Mouse (Mus musculus) neutrophil, adult 83 days (primary cell): Measurements from ENCODE around the gene Zbtb3. TPM values are rescaled to one million over a fixed set of nuclear protein-coding genes. Genes with fewer than 3 reads are reported as not detected.

ENCODE experiments used
- total RNA-seq, 2 experiments: library from RNA; stranded (reverse); gene quantifications; one replicate each; pipeline ENCODE4 v1.2.4; 2023

The Zbtb3 gene
- total RNA-seq: 1 to 10 TPM; 1.1 to 1.4 TPM

GRCm38 (mm10) chr19:8802130-8802821 lies at the start of gene Zbtb3:
TSS of gene Zbtb3 (plus strand) at chr19:8802555.

GRCm38 (mm10) chr19:8756635-8757387 lies 45.5 kb upstream of the Zbtb3 start, which contains the start of gene Nxf1:
TSS of gene Nxf1 (plus strand) at chr19:8757073.

GRCm38 (mm10) chr19:8770567-8771270 lies 31.6 kb upstream of the Zbtb3 start, which contains the start of gene Tmem223:
TSS of gene Tmem223 (plus strand) at chr19:8770996.

GRCm38 (mm10) chr19:8774086-8774835 lies 28.1 kb upstream of the Zbtb3 start, which contains the start of gene Tmem179b:
TSS of gene Tmem179b (minus strand) at chr19:8774467.

GRCm38 (mm10) chr19:8786008-8786781 lies 16.2 kb upstream of the Zbtb3 start, which contains the start of gene Taf6l:
TSS of gene Taf6l (minus strand) at chr19:8786417.

GRCm38 (mm10) chr19:8798264-8798946 lies 4.0 kb upstream of the Zbtb3 start, which contains the start of gene Polr2g:
TSS of gene Polr2g (minus strand) at chr19:8798577.

GRCm38 (mm10) chr19:8818801-8819595 lies 16.6 kb downstream of the Zbtb3 start, which contains the start of gene Ttc9c:
TSS of gene Ttc9c (minus strand) at chr19:8819333.

GRCm38 (mm10) chr19:8819596-8820423 lies 17.5 kb downstream of the Zbtb3 start, which contains the start of gene Hnrnpul2:
TSS of gene Hnrnpul2 (plus strand) at chr19:8820010.

GRCm38 (mm10) chr19:8829660-8830059 lies 27.3 kb downstream of the Zbtb3 start, which contains the start of gene AC129217.1:
TSS of gene AC129217.1 (plus strand) at chr19:8829773.

GRCm38 (mm10) chr19:8837251-8837791 lies 35.0 kb downstream of the Zbtb3 start, which contains the start of gene Bscl2:
TSS of gene Bscl2 (plus strand) at chr19:8837467.

GRCm38 (mm10) chr19:8839103-8839907 lies 37.0 kb downstream of the Zbtb3 start, which contains the start of gene Gng3:
TSS of gene Gng3 (minus strand) at chr19:8839194.

GRCm38 (mm10) chr19:8850402-8850901 lies 48.1 kb downstream of the Zbtb3 start, which contains the start of gene Lrrn4cl:
TSS of gene Lrrn4cl (plus strand) at chr19:8850768.

Other genes starting within 250 kb of the Zbtb3 start
- not detected for gene Slc22a8, start 211.3 kb upstream of the Zbtb3 start, total RNA-seq
- not detected for gene Slc22a6, start 184.5 kb upstream of the Zbtb3 start, total RNA-seq
- under 1 TPM; 0.07 to 0.39 TPM for gene Chrm1, start 138.8 kb upstream of the Zbtb3 start, total RNA-seq
- 100 to 1,000 TPM; 110 to 140 TPM for gene Slc3a2, start 79.2 kb upstream of the Zbtb3 start, total RNA-seq
- 10 to 100 TPM; 18.5 to 22.5 TPM for gene Wdr74, start 66.7 kb upstream of the Zbtb3 start, total RNA-seq
- 1 to 10 TPM in 1 of 2 experiments, not detected in 1; 1.6 TPM for gene 1700092M07Rik, start 61.8 kb upstream of the Zbtb3 start, total RNA-seq
- 10 to 100 TPM; 95.0 to 99.4 TPM for gene Stx5a, start 61.1 kb upstream of the Zbtb3 start, total RNA-seq
- 100 to 1,000 TPM; 148 to 149 TPM for gene Nxf1, start 45.5 kb upstream of the Zbtb3 start, total RNA-seq
- gene Tmem223, start 31.6 kb upstream of the Zbtb3 start, total RNA-seq: 10 to 100 TPM; 24.2 to 30.1 TPM
- gene Tmem179b, start 28.1 kb upstream of the Zbtb3 start, total RNA-seq: 10 to 100 TPM; 81.5 to 81.7 TPM
- gene Taf6l, start 16.1 kb upstream of the Zbtb3 start, total RNA-seq: 10 to 100 TPM; 12.6 to 14.4 TPM
- gene Polr2g, start 4.0 kb upstream of the Zbtb3 start, total RNA-seq: 10 to 100 TPM; 42.9 to 43.0 TPM
- 10 to 100 TPM; 25.6 to 25.7 TPM for gene Ttc9c, start 16.8 kb downstream of the Zbtb3 start, total RNA-seq
- 10 to 100 TPM; 91.2 to 95.0 TPM for gene Hnrnpul2, start 17.5 kb downstream of the Zbtb3 start, total RNA-seq
- 10 to 100 TPM in 1 of 2 experiments, 1 to 10 TPM in 1; 3.1 to 11.6 TPM for gene AC129217.1, start 27.2 kb downstream of the Zbtb3 start, total RNA-seq
- gene Bscl2, start 34.9 kb downstream of the Zbtb3 start, total RNA-seq: 10 to 100 TPM; 57.2 to 57.4 TPM
- gene Gng3, start 36.6 kb downstream of the Zbtb3 start, total RNA-seq: under 1 TPM in 1 of 2 experiments, not detected in 1; 0.33 TPM
- under 1 TPM in 1 of 2 experiments, not detected in 1; 0.13 TPM for gene Lrrn4cl, start 48.2 kb downstream of the Zbtb3 start, total RNA-seq
- gene Ubxn1, start 68.9 kb downstream of the Zbtb3 start, total RNA-seq: 10 to 100 TPM; 92.2 to 94.2 TPM
- 10 to 100 TPM; 17.8 to 24.6 TPM for gene Uqcc3, start 78.4 kb downstream of the Zbtb3 start, total RNA-seq
- 10 to 100 TPM in 1 of 2 experiments, 1 to 10 TPM in 1; 5.4 to 17.3 TPM for gene Lbhd1, start 81.2 kb downstream of the Zbtb3 start, total RNA-seq
- not detected for gene Gm49403, start 81.4 kb downstream of the Zbtb3 start, total RNA-seq
- 10 to 100 TPM; 19.4 to 31.7 TPM for gene 1810009A15Rik, start 86.3 kb downstream of the Zbtb3 start, total RNA-seq
- 10 to 100 TPM in 1 of 2 experiments, not detected in 1; 10.3 TPM for gene Gm49416, start 86.4 kb downstream of the Zbtb3 start, total RNA-seq
- gene Ints5, start 90.5 kb downstream of the Zbtb3 start, total RNA-seq: 10 to 100 TPM; 15.0 to 15.1 TPM
- 10 to 100 TPM; 88.6 to 94.6 TPM for gene Ganab, start 95.5 kb downstream of the Zbtb3 start, total RNA-seq
- 10 to 100 TPM; 39.8 to 40.9 TPM for gene B3gat3, start 117.8 kb downstream of the Zbtb3 start, total RNA-seq
- gene Rom1, start 126.8 kb downstream of the Zbtb3 start, total RNA-seq: 1 to 10 TPM; 2.4 to 3.1 TPM
- 10 to 100 TPM; 46.2 to 51.1 TPM for gene Eml3, start 127.0 kb downstream of the Zbtb3 start, total RNA-seq
- gene Mta2, start 139.3 kb downstream of the Zbtb3 start, total RNA-seq: 100 to 1,000 TPM; 106 to 109 TPM
- 1 to 10 TPM; 7.5 to 8.5 TPM for gene Tut1, start 151.3 kb downstream of the Zbtb3 start, total RNA-seq
- gene Eef1g, start 164.5 kb downstream of the Zbtb3 start, total RNA-seq: 100 to 1,000 TPM; 131 to 159 TPM
- 100 to 1,000 TPM; 396 to 493 TPM for gene Ahnak, start 186.7 kb downstream of the Zbtb3 start, total RNA-seq